Mouse (Mus musculus) megakaryocyte, adult 5-6 weeks (primary cell): ENCODE measurements around the gene Chst14. TPM values are rescaled to one million over a fixed set of nuclear protein-coding genes. Genes with fewer than 3 reads are reported as not detected.

Experiments used
- ATAC-seq: 2 replicates; pipeline ENCODE4 v1.8.0; 2016; ENCODE audit warnings: mild to moderate bottlenecking, inconsistent platforms; ENCODE audit not compliant: poor library complexity, severe bottlenecking
- total RNA-seq, 2 experiments: library from RNA; stranded (forward) in 1 of 2; stranded (reverse) in 1 of 2; fragments of 153-499, 151-499 nt in 1 of 2; fragments of 221-1000, 200-1000 nt in 1 of 2; gene quantifications; 2 replicates each; pipeline versions ENCODE4 v1.2.3 to v1.2.4; 2015 to 2017

The Chst14 gene
- total RNA-seq (2015) (4.6 and 5.3 TPM in 2 replicates), total RNA-seq (2017) (1.4 and 3.5 TPM in 2 replicates)

DNA sequence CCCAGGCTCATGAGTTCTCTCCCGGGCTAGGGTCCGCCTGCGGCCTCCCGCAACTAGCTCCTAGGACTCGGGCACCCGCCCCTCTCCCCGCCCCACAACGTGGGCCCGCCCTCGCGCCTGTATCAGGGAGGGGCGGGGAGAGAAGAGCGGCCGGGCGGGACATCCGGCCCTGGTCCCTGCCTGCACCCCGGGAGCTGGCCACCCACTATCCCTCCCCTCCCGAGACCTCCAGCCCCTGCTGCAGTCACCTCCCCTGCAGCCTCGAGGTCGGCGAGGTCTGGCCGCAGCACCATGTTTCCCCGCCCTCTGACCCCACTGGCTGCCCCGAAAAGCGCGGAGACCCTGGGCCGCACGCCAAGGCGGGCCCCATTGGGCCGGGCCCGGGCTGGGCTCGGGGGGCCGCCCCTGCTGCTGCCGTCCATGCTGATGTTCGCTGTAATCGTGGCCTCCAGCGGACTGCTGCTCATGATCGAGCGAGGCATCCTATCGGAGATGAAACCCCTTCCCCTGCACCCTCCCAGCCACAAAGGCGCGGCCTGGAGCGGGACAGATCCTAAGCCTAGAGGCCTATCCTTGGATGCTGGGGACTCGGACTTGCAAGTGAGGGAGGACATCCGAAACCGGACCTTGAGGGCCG is at the start of gene Chst14:
TSS of gene Chst14 (plus strand) at position 136 of the 637 bp plus-strand sequence.
- peak; percentile 91 for ATAC-seq

DNA sequence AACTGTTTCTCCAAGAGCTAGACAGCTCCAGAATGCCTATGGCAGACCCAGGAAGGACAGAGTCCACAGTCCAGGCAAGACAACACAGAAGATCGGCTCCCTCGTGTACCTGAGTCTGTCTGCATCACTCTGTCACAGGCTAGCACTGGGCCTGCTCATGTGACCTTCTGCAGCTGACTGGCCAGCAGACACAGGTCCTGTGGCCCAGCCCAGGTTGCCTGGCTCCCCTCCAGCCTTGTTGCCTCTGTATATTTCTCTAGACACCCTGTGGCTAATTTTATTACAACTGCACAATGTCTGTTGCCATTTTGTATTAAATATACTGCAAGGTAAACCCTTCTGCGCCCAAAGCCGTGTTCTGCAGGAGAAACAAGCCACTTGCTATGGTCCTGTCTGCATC is 45.3 kb upstream of the Chst14 start:
- ATAC-seq, result no peak

DNA sequence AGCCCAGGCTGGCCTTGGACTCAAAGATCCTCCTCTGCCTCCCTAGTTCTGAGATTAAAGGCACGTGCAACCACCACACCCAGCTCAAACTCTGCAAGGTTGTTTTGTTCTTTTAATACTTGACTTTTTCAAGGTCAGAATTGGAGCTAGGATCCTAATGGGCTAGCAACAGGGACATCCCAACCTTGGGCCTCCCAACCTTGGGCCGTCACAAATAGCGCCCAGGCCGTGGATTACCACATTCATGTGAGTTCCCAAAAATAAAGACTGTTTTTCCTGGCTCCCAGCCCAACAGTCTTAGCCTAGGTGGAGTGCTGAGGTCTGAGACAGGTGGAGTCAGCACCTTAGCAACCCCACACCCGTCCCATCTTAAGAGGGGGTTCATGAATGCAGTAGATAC is 44.3 kb upstream of the Chst14 start:
- ATAC-seq, result no peak

DNA sequence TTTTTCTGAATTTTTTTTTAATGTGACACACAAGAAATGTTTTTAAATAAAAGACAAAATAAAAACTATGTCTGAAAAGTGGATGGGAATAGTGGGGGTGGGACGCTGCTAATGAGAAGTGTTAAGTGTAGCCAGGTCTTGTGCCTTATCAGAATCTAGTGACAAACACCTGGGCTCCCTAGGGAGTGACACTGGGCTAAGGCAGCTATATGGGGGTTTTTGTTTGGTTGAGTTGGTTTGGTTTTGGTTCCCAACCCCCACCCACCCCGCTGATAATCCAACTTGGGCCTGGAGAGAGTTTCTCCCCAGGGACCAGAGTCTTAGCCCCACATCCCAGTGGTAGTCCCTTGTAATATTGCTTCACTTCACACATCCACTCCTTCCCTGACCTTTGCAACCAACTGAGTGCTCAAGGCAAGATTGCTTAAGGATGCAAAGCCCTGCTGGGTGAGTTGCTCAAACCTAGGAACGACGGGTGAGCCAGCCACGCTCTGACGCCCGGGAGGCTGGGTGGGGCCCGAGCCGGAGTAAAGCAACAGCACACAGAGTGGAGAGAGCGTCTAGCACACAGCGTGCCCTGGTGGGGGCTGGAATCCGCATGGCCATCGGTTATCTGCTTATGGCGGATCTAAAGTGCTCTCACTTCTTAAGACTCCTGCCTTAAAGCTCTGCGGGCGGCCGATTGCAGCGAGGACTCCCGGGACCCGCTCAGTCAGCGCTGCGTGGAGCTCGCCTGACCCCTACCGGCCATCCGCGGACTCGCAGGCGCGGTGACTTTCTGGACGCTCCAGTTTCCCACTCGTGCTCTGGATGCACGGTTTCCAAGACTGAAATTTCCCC is 43.2 kb upstream of the Chst14 start:
- peak; percentile 96 for ATAC-seq

DNA sequence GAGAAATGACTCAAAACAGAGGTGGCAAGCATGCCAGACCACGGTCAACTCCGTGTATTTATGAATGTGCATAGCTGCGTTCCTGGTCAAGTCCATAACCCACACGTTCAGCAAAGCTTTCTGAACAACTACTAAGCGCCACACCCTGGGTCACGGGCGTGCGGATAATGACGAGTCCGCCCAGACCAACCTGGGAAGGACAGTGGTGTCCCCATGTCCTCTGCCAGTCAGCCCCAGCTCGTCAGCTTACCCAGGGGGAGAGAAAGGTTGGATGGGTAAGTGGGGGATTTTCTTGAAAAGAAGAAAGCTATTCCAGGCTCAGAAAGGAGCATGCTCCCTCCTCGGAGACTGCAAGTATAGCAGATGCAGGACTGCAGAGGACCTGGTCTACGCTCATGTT is 38.9 kb upstream of the Chst14 start:
- no peak for ATAC-seq

DNA sequence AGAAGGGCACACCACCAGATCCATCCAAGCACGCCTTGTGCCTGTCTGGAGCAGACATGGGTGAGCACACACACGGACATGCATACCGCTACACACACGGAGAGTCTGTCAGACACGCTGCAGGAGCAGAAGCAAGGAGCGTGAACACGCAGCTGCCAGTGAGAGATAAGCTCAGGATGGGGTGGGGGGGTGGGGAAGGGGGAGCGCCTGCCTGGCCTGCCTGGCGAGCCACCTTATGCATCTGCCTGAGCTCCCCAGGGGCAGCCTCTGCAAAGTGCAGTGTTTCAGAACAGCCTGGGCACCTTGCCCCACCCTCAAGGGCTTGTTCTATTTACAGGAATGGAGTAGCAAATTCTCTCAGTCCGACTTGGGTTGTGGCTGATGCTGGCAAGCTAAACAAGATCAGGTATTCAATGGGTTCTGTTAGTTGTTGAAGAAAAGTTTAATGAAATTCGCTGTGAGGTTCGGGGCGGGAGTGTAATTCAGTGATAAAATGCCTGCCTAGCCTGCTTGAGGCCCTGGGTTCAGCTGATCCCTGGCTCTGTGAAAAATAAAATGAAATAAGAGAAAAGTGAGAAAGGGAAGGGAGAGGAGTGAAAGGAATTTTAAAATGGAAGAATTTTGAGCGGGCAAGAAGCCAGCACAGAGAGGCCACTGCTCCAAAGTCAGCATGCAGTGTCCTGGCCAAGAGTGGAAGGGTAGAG is 38.3 kb upstream of the Chst14 start:
- no peak for ATAC-seq

DNA sequence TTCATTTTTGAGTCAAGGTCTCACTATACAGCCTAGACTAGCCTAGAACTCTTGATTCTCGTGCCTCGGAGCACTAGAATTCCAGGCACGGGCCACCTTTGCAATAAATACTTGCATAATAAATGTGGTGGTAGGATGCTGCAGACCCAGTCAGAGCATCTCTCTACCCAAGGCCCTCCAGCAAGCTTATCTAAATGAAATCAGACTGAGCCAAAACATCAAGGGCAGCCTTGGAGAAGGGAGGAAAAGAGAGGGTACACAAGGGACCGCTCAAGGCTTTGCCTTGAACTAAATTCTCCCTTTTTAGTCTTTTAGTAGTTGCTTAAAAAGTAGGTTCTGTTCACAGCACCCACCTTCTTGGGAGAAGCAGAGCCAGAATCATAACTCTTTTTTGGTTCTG is 35.1 kb upstream of the Chst14 start:
- no peak for ATAC-seq

DNA sequence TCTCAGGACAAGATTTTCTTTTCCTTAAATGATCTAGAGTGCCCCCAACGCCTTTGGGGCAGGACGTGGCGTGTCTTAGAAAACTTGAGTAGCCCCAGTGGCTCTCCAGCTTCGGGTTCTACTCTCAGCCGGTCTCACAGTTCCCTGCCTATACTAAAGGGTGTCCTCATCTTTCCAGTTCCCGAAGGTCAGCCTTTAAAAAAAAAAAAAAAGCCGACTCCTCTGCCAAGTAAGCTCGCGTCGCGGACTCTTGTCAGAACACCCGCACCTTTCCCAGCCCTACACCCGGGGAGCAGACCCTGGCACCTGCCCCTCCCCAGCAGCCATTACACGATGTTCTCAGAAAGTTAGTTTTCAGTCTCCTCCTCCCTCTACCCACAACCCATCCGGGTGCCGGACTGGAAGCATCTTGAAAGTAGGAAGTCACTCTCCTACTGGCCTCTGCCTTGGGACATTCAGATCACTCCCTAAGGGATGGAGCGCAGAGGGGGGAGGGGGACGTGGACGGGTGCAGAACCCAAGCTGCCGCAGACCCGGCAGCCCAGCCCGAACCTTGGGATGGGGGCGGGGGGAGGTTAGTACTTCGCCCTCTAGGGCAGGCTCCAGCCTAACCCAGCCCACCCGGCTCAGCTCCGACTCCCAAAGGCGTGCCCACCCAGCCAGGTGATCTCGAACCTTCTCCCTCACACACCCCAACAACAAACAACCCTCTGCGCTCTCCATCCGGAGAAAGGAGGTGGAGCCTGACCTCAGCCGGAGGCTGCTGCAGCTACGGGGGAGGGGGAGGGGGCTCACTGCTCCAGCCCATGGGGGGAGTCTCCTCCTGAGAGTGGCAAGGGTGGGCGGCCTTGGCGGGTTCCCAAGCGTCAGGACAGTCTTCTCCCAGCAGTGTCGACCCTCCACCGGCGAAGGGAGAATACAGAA is 30.0 kb upstream of the Chst14 start:
- ATAC-seq, result peak; percentile 15; the same call in 1 of the 2 replicates

DNA sequence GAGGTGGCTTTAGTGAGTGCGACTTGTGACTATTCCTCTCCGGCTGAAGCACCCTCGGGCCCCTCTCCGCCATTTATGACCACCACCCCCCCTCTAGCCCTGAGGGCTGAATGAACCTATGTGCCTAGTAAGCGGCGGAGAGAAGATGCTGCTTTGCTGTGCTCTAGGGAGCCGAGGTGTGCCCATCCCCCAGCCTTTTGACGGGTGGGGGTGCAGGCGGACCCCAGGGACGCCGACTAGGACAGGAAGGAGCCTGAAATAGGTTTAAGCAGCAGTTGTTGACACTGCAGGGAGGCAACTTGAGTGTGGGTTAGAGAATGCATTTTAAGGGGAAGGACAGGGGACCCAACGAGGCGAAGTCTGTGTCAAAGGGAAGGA is 29.4 kb upstream of the Chst14 start:
- ATAC-seq, result no peak

DNA sequence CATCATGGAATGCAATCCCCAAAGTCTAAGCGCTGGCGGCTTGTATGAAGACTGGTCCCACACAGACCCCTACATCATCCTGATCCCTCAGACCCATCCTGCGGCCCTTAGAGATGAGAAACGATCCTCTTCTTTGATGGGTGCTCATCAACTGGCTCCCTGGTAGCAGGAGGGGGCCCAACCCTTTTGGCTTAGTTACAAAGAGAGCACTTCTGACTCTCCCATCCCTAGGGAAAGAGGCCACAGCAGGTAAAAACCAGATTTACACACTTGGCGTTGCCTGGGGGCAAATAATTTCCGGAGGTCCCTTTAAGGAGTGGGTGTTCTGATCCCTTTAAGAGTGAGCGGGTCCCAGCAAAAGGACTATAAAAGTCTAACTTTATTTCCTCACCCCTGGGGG is 28.9 kb upstream of the Chst14 start:
- no peak for ATAC-seq

DNA sequence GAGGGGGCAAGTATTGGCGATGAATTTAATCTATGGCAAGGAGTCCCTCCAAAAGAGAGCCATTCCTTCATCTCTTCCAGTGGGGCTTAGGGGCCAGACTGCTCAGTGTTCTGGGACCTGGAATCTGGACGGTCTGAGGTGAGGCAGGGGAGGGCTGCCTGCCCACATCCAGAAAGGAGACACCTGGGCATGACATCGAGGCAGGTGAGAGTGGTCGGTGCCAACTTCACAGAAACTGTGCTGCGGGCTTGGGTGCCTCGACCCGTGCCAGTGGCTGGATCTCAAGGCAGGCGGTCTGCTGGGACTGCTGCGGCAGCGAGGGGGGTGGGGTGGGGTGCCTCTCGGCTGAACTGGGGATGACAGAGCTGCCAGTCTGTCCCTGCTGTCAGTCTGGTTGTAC is 28.5 kb upstream of the Chst14 start:
- no peak for ATAC-seq

DNA sequence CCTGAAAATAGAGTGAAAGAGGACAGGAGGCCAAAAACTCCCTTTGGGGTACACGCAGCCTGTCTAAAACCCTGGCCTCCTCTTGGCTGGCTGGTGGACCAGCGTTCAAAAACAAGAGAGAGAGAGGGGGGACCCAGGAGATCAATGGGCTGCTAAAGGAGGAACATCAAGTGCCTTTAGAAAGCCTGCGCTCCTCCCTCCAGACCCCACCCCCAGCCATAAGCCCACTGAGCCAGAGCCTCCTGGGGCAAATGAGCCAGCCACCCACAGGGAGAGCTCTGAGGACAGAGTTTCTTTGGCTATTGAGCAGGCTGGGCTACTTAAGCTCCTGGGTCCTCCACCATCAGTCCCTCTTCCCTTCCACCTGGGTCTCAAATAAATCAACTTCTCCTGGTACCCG is 27.5 kb upstream of the Chst14 start:
- ATAC-seq, result no peak

DNA sequence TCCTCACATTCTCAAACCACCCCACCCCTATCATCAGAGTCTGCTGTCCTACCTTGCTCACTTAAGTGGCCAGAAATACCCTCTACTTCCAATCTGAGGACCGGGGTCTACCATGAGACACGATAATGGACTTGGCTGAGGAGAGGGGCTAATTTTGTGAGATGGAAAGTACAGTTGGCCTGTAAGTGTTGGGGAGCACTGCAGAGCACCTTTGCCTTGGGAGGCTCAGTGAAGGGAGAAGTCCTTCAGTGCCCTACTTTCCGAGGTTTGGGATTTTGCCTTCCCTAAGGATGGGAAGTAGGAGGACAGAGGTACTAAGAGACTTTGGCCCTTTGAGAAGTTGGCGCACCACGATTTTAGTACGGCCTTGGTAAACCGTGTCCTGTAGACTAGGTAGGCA is 27.0 kb upstream of the Chst14 start:
- ATAC-seq, result no peak

DNA sequence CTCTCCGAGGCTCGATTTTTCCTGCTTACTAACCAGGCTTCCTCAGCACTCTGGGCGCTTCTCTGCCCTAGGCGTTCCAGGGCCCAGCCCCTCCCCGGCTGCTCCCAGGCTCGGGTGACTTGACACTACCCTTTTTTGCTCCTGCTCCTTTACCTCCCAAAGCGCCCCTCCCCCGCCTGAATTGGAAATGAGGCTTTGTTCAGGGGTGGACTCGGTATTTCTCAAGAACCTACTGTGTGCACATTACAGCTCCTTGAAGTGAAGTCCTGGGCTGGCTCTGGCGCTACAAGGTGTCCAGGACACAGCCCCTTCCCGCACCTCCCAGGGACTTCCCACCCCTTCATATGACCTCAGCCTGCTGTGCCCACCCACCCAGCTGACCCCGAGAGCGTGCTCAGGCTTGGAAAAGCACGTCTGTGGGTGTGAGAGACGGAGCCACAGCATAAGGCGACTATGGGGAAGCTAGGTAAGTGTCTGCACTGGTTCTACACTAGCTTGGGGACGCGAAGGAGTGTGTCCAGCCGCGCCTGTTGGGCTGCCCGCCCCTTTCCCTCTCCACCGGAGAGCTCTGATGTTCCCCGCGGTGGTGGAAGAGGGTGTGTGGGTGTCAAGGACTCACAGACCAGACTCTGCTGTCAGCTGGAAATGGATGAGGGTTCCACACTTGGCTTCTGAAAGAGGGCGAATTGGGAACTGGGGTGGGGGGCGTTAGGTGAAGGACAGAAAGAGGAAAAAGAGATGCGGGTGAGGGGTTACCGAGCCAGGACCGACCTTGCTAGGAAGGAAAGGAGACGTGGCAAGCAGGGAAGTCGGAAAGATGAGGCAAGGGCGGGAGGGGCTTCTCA is 26.1 kb upstream of the Chst14 start, which contains the start of gene Bahd1:
TSS of gene Bahd1 (plus strand) at position 397 of the 845 bp plus-strand sequence.
- peak; percentile 16; the same call in 1 of the 2 replicates for ATAC-seq

DNA sequence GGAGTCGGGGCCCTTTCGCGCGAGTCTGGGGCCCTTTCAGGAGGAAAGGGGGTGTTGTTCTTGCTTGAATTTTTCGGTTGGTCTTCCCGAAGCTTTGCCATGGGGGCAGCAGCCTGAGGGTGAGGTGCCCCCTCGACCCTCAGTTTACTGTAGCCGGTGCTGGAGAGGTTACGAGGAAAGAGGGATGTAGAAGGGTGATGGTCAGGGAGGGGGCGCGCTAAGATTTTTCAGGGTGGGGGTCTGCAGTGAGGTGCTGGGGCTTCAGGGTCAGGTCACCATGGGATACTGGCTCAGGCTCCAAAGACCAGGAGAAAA is 25.5 kb upstream of the Chst14 start:
- ATAC-seq, result no peak

DNA sequence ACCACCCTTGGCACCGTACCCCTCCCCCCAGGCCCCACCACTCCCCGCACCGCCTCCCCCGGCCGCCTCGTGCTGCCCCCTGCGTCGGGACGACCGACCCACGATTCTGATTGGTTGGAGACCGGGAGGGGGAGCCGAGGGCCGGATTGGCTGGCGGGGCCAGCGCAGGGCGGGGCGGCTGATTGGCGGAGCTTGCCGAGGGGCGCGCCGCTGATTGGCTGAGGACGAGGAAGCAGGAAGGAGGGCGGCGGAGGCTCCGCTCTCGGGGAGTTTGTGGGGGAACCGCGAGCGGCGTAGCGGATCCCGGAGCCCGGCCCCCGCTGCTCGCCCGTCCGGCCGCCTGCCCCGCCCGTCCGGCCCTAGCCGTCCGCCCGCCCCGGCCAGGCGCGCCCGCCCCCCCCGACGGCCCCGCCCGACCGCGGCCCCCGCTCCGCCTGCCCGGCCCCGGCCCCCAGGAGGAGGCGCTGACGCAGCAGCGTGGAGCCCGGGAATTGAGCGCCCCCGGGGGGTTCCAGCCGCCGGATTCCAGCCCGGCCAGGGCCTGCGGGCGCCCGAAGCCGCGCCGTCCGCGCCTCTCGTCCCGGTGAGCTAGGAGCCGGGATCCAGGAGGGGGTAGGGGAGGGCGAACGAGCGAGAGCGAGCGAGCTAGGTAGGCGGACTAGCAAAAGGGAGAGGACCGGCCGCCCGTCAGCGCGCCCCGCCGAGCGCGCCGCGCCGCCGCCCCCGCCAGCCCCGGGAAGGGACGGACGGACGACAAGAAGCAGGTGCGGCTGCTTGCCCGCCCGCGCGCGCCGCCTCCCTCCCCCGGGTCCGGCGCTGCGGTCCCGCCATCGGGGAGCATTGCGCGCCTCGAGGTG is 24.9 kb upstream of the Chst14 start:
- ATAC-seq, result peak; percentile 82

DNA sequence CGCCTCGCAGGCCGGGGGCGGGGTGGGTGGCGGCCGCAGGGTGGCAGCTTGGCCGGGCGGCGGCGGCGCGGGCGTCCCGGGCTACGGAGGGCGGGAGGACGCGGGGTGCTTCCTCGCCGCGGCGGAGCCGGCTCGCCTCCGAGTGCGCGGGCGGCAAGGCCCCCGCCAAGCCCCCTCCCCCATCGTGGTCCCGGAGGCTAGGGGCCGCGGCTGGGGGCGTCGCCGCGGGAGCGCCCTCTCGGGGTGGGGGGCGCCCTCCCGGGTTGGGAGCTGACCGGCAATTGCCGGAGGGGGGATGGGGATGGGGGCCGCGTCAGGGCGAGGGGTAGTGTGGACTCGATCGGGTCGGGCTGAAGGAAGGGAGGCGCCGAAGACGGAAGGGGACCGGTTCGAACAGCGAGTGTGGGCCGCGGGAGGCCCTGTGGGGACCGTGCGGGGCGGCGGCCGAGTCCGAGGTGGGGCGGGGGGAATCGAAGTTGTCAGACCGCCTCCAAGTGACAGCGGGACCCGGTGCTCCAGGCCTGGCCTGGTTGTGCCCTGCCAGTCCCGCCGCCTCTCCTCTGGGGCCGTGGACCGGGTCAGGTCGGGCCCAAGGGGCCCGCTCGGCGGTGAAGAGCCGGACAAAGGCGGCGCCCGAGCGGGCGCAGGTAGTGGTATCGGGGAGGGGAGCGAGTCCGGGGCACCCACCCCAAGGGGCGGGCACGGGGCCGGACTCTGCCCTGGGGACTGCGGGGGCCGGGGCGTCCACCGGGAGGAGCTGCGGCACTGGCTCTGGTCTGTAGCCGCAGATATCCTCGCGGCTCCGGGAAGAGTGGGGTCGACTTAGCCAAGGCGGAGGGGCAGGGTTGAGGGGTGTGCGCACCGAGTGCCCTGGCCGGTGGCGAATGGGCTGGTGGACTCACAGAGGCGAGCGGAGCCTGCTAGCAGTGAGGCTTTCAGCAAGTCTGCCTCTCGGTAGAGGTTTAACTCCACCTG is 24.0 kb upstream of the Chst14 start:
- ATAC-seq, result no peak

DNA sequence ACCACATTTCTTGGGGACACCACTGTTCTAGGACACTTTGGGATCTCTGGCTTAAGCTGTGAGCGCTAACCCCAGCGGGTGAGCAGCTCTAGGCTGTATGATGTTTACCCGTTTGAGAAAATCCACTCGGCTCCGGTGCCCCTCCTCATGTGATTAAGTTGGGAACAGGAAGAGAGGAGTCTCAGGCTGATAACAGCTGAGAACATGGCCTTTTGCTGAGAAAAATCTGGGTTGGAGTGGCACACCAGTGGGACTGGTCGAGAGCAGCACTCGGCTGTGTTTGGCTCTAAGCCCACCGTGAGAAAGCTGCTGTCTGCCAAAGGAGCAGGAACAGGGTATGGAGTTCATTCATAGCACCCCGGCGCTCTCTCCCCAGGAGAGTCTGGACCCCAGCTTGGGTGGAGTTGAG is 23.0 kb upstream of the Chst14 start:
- no peak for ATAC-seq
